Mouse (Mus musculus) cerebellum, adult 8-10 months (tissue): ENCODE measurements at regions not wholly inside any gene's neighbourhood (a gene's known extent, or its start where the extent isn't known, plus 50 kb on each side); places are given as distances from the start of the nearest gene placed in this dataset.

Source experiments
- DNase-seq: peaks from one replicate; pipeline ENCODE4 v3.0.0; 2022

- DNase-seq: peak; percentile 18
Observed at GRCm38 (mm10) chr4:9132356-9132755, 893.5 kb upstream of the Car8 start.

- peak; percentile 2 for DNase-seq
Observed at GRCm38 (mm10) chr4:9131610-9132009, 892.8 kb upstream of the Car8 start.

- DNase-seq: peak; percentile 65
Observed at GRCm38 (mm10) chr4:9125236-9125963, 886.6 kb upstream of the Car8 start.

GRCm38 (mm10) chr4:9124586-9125232 is 885.9 kb upstream of the Car8 start:
- no peak for DNase-seq

GRCm38 (mm10) chr4:9124109-9124508 is 885.3 kb upstream of the Car8 start:
- no peak for DNase-seq

GRCm38 (mm10) chr4:9123396-9124031 is 884.7 kb upstream of the Car8 start:
- no peak for DNase-seq

GRCm38 (mm10) chr4:9122639-9123286 is 883.9 kb upstream of the Car8 start:
- DNase-seq: no peak

- no peak for DNase-seq
Observed at GRCm38 (mm10) chr4:9116955-9117647, 878.3 kb upstream of the Car8 start.

- DNase-seq: no peak
Observed at GRCm38 (mm10) chr4:9115874-9116273, 877.0 kb upstream of the Car8 start.

- DNase-seq: no peak
Observed at GRCm38 (mm10) chr4:9113982-9114381, 875.1 kb upstream of the Car8 start.

GRCm38 (mm10) chr4:9110355-9110754 is 871.5 kb upstream of the Car8 start:
- no peak for DNase-seq

- DNase-seq: peak; percentile 89
Observed at GRCm38 (mm10) chr4:9107295-9107694, 868.5 kb upstream of the Car8 start.

- peak; percentile 40 for DNase-seq
Observed at GRCm38 (mm10) chr4:9106778-9107177, 867.9 kb upstream of the Car8 start.

GRCm38 (mm10) chr4:9104657-9105056 is 865.8 kb upstream of the Car8 start:
- no peak for DNase-seq

- DNase-seq: no peak
Observed at GRCm38 (mm10) chr4:9103958-9104357, 865.1 kb upstream of the Car8 start.

- peak; percentile 94 for DNase-seq
Observed at GRCm38 (mm10) chr4:9096809-9097700, 858.2 kb upstream of the Car8 start.

- DNase-seq: no peak
Observed at GRCm38 (mm10) chr4:9096274-9096673, 857.4 kb upstream of the Car8 start.

GRCm38 (mm10) chr4:9095646-9096045 is 856.8 kb upstream of the Car8 start:
- DNase-seq: no peak

GRCm38 (mm10) chr4:9094522-9094921 is 855.7 kb upstream of the Car8 start:
- DNase-seq: no peak

GRCm38 (mm10) chr4:9094076-9094475 is 855.2 kb upstream of the Car8 start:
- no peak for DNase-seq

GRCm38 (mm10) chr4:9083526-9083925 is 844.7 kb upstream of the Car8 start:
- DNase-seq: no peak
